Comparison of ENCODE assay signal across 13 mouse cellular contexts in the genomic region with DNA sequence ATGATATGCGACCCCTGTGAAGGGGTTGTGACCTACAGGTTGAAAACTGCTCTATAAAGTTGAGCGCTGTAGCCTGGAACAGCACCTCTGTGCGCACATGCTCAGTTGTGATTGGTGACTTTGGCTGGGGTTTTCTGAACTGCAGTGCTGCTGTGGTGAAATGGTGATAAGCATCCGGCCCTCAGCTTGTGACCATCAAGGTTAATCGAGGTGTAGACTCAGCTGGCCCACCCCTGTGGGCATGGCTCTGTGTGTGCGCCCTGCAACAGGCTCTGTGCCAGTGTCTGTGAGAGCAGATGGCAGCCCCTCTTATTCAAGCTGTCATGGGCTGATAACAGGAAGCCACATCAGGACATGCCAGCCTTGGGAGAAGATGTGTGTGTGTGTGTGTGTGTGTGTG. TPM values are rescaled to one million over a fixed set of nuclear protein-coding genes. Genes with fewer than 3 reads are reported as not detected.
A peak's percentile ranks its signal among the peaks of the same experiment; 100 is the strongest.
DNase-seq lines count a peak whose midpoint lies in the region; ATAC-seq and TF ChIP-seq lines count a peak whose summit lies in the region.
"Had no signal": no experiment of that assay in that cellular context is flagged by ENCODE, and none has a peak within 500 bp of the region (broad histone marks: within the 10 kb centered on the region; RNA-seq: fewer than 3 reads in every experiment).

No protein-coding gene starts in this region.

- peak; percentile 60 for ATAC-seq in G1E (ENCODE audit: extremely low read depth, insufficient number of reproducible peaks, low FRiP score, poor library complexity, severe bottlenecking)
- peak; percentile 95 for ATAC-seq in liver, embryonic 14.5 days (ENCODE audit: insufficient read depth)
- ATAC-seq: CD4-positive, CD25-positive, alpha-beta regulatory T cell, adult 4 months; hindbrain, embryonic 16.5 days; lung, postnatal 0 days had no signal

- peak overlapping the region; percentile 48 for H3K9ac ChIP-seq in liver, embryonic 14.5 days (replicated peaks)

- H3K4me1 ChIP-seq in G1E (ENCODE audit: insufficient read depth, low read depth, low read length): peaks cover 29% of the 10 kb centered on the region
- peaks cover 22 to 34% of the 10 kb centered on the region in 2 experiments for H3K4me1 ChIP-seq in liver, embryonic 14.5 days (replicated peaks; ENCODE audit: control insufficient read depth in 2 of 2, insufficient read depth in 2 of 2, low read length in 1 of 2)
- no peaks in the 10 kb centered on the region for H3K4me1 ChIP-seq in heart, embryonic 10.5 days

- H3K27me3 ChIP-seq in G1E (ENCODE audit: insufficient read depth, low read length): no peaks in the 10 kb centered on the region
- no peaks in the 10 kb centered on the region for H3K27me3 ChIP-seq in liver, embryonic 14.5 days (ENCODE audit: control insufficient read depth, insufficient read depth, low read length)
- no peaks in the 10 kb centered on the region for H3K27me3 ChIP-seq in heart, embryonic 10.5 days (ENCODE audit: insufficient read depth, poor library complexity, severe bottlenecking)

- peak; percentile 91 for TF ChIP-seq EP300 in liver, embryonic 14.5 days (IDR thresholded peaks at IDR 0.05; ENCODE audit: low read depth)

- H3K27ac ChIP-seq in liver, embryonic 14.5 days: peak overlapping the region; percentile 69
- no peak overlapping the region for H3K27ac ChIP-seq in heart, embryonic 10.5 days

- TF ChIP-seq CTCF in G1E (IDR thresholded peaks at IDR 0.05; ENCODE audit: low read depth, low read length): no peak
- TF ChIP-seq CTCF in liver, embryonic 14.5 days (IDR thresholded peaks at IDR 0.05; ENCODE audit: low read depth): no peak; the same call in 1 of the 2 replicates

- no peak overlapping the region for H3K4me3 ChIP-seq in G1E (ENCODE audit: low read depth, low read length)
- H3K4me3 ChIP-seq in liver, embryonic 14.5 days (ENCODE audit: insufficient read depth in 1 of 2, low read depth in 2 of 2, low read length in 2 of 2): no peak overlapping the region
- H3K4me3 ChIP-seq in heart, embryonic 10.5 days: no peak overlapping the region
- H3K4me3 ChIP-seq: myocyte had no signal

- peak overlapping the region; percentile 44 for H3K4me2 ChIP-seq in liver, embryonic 14.5 days (ENCODE audit: low read depth)

- H3K36me3 ChIP-seq in G1E (replicated peaks): peaks cover 93% of the 10 kb centered on the region
- H3K36me3 ChIP-seq in liver, embryonic 14.5 days (replicated peaks; ENCODE audit: control insufficient read depth, insufficient read depth, low read depth): peaks cover 39% of the 10 kb centered on the region
- peaks cover 57% of the 10 kb centered on the region; the same call in 1 of the 2 replicates for H3K36me3 ChIP-seq in heart, embryonic 10.5 days

- DNase-seq in heart, adult 11 months: peak; percentile 88
- no peak for DNase-seq in heart, adult 18-20 months
- peak; percentile 71 for DNase-seq in G1E (ENCODE audit: low spot score)
- DNase-seq in c-Kit-positive CD71-positive TER-119-positive erythroid progenitor cells, embryonic 14.5 days (ENCODE audit: low spot score): peak; percentile 87
- DNase-seq in liver, embryonic 14.5 days (ENCODE audit: low read depth in 3 of 3, low spot score in 3 of 3): peak; percentile 85 to 91 (median 90)
- DNase-seq in embryo, embryonic 9.5 days (ENCODE audit: extremely low spot score): no peak
- no peak for DNase-seq in heart, embryonic 10.5 days (ENCODE audit: low spot score)
- DNase-seq in T-cell, adult 2 months (ENCODE audit: low spot score): no peak

- no peaks in the 10 kb centered on the region for H3K9me3 ChIP-seq in G1E (replicated peaks)
- H3K9me3 ChIP-seq in liver, embryonic 14.5 days (ENCODE audit: control insufficient read depth, low read length): no peaks in the 10 kb centered on the region
- H3K9me3 ChIP-seq in heart, embryonic 10.5 days: no peaks in the 10 kb centered on the region

- WGBS in liver, embryonic 14.5 days (ENCODE audit: insufficient replicate concordance): 38% methylated on average over 6 of the region's 6 CpGs
- whole genome bisulfite sequencing in heart, embryonic 10.5 days: 85% methylated on average over 6 of the region's 6 CpGs

RNA-seq across cellular contexts. Expression of gene Igfals, which starts 6.8 kb away (rescaled TPM):
- total RNA-seq in heart, adult 18-20 months (2021): 10 to 100 TPM; 12.0 to 12.4 TPM
- total RNA-seq in G1E (2014; fragmentation: Nextera tagmentation): not detected in 2 replicates
- 0.12 and 0.16 TPM in 2 replicates for total RNA-seq in G1E (2017)
- polyA plus RNA-seq in G1E (2012): 0.10 and 0.12 TPM in 2 replicates
- polyA plus RNA-seq in liver, embryonic 14.5 days (2012; rRNA removed): 3.4 and 4.3 TPM in 2 replicates
- polyA plus RNA-seq in liver, embryonic 14.5 days (2014; fragmentation: Nextera tagmentation; extraction: Ambion mirVana): 4.7 and 6.3 TPM in 2 replicates
- polyA plus RNA-seq in heart, embryonic 10.5 days (2016; fragmentation: Nextera tagmentation; extraction: Ambion mirVana): 0.21 and 0.85 TPM in 2 replicates
- total RNA-seq: layer of hippocampus, postnatal 25 days had no signal
- polyA plus RNA-seq: CD4-positive, CD25-positive, alpha-beta regulatory T cell, adult 4 months; hindbrain, embryonic 16.5 days; myocyte had no signal

RNA-seq across cellular contexts. Expression of gene Fahd1, which starts 8.8 kb away (rescaled TPM):
- total RNA-seq in heart, adult 18-20 months (2021): 10 to 100 TPM; 92.1 to 96.6 TPM
- total RNA-seq in G1E (2014; fragmentation: Nextera tagmentation) (7.9 and 10.8 TPM in 2 replicates), G1E (2017) (16.1 TPM in 2 replicates)
- 3.9 and 4.5 TPM in 2 replicates for polyA plus RNA-seq in G1E (2012)
- 18.6 and 24.0 TPM in 2 replicates for polyA plus RNA-seq in liver, embryonic 14.5 days (2012; rRNA removed)
- polyA plus RNA-seq in liver, embryonic 14.5 days (2014; fragmentation: Nextera tagmentation; extraction: Ambion mirVana): 37.2 and 40.1 TPM in 2 replicates
- polyA plus RNA-seq in heart, embryonic 10.5 days (2016; fragmentation: Nextera tagmentation; extraction: Ambion mirVana): 31.4 and 37.8 TPM in 2 replicates

RNA-seq across cellular contexts. Expression of gene Hagh, which starts 19.0 kb away (rescaled TPM):
- 10 to 100 TPM; 86.0 to 91.0 TPM for total RNA-seq in heart, adult 18-20 months (2021)
- total RNA-seq in G1E (2014; fragmentation: Nextera tagmentation) (16.8 and 22.3 TPM in 2 replicates), G1E (2017) (30.4 and 34.7 TPM in 2 replicates)
- polyA plus RNA-seq in G1E (2012): 22.1 and 22.3 TPM in 2 replicates
- 49.8 and 65.9 TPM in 2 replicates for polyA plus RNA-seq in liver, embryonic 14.5 days (2012; rRNA removed)
- 109 and 120 TPM in 2 replicates for polyA plus RNA-seq in liver, embryonic 14.5 days (2014; fragmentation: Nextera tagmentation; extraction: Ambion mirVana)
- polyA plus RNA-seq in heart, embryonic 10.5 days (2016; fragmentation: Nextera tagmentation; extraction: Ambion mirVana): 38.9 and 49.0 TPM in 2 replicates

RNA-seq across cellular contexts. Expression of gene Nubp2, which starts 27.2 kb away (rescaled TPM):
- 10 to 100 TPM; 20.0 to 21.3 TPM for total RNA-seq in heart, adult 18-20 months (2021)
- total RNA-seq in G1E (2014; fragmentation: Nextera tagmentation): 92.9 and 95.7 TPM in 2 replicates
- 46.9 and 58.5 TPM in 2 replicates for total RNA-seq in G1E (2017)
- 79.9 and 103 TPM in 2 replicates for polyA plus RNA-seq in G1E (2012)
- polyA plus RNA-seq in liver, embryonic 14.5 days (2012; rRNA removed): 30.8 and 33.1 TPM in 2 replicates
- 76.7 and 80.1 TPM in 2 replicates for polyA plus RNA-seq in liver, embryonic 14.5 days (2014; fragmentation: Nextera tagmentation; extraction: Ambion mirVana)
- 59.1 and 71.0 TPM in 2 replicates for polyA plus RNA-seq in heart, embryonic 10.5 days (2016; fragmentation: Nextera tagmentation; extraction: Ambion mirVana)

RNA-seq across cellular contexts. Expression of gene Spsb3, which starts 27.5 kb away (rescaled TPM):
- total RNA-seq in heart, adult 18-20 months (2021): 10 to 100 TPM; 28.1 to 34.0 TPM
- total RNA-seq in G1E (2014; fragmentation: Nextera tagmentation): 10.9 and 12.8 TPM in 2 replicates
- total RNA-seq in G1E (2017): 15.9 and 19.7 TPM in 2 replicates
- polyA plus RNA-seq in G1E (2012): 35.1 and 42.6 TPM in 2 replicates
- polyA plus RNA-seq in liver, embryonic 14.5 days (2012; rRNA removed): 26.3 and 28.4 TPM in 2 replicates
- polyA plus RNA-seq in liver, embryonic 14.5 days (2014; fragmentation: Nextera tagmentation; extraction: Ambion mirVana): 37.5 and 40.2 TPM in 2 replicates
- 31.1 and 36.1 TPM in 2 replicates for polyA plus RNA-seq in heart, embryonic 10.5 days (2016; fragmentation: Nextera tagmentation; extraction: Ambion mirVana)

Comparison
In these comparisons a context has a peak if more than half of its experiments do, and no peak if none do; other contexts are left out.
1. DNase-seq: peak in heart, adult 11 months (single experiment), G1E (single experiment), c-Kit-positive CD71-positive TER-119-positive erythroid progenitor cells, embryonic 14.5 days (single experiment) and liver, embryonic 14.5 days (3 of 3); none in heart, adult 18-20 months (0 of 2), embryo, embryonic 9.5 days (single experiment), heart, embryonic 10.5 days (single experiment) and T-cell, adult 2 months (single experiment).